Mouse (Mus musculus) left cerebral cortex, adult 9 months (tissue): ENCODE measurements around the gene Cpsf2.
"Not testable (repeated sequence)": the region's sequence is repeated elsewhere in the genome, so short reads cannot be mapped to it uniquely, and the experiment has no call there.

Experiments
- DNase-seq, 2 experiments: peaks; one replicate each; pipeline ENCODE4 v3.0.0; 2022; ENCODE audit warnings: low spot score in 2 of 2

The Cpsf2 gene

GRCm38 (mm10) chr12:101975601-101976571 is at the start of gene Cpsf2:
TSS of gene Cpsf2 (plus strand) at chr12:101975988.
- DNase-seq, result peak; percentile 53 to 83

GRCm38 (mm10) chr12:101928423-101928822 is 47.4 kb upstream of the Cpsf2 start:
- no peak for DNase-seq

- DNase-seq, result peak in 1 of 2 experiments; percentile 23
Observed at GRCm38 (mm10) chr12:101935223-101935622, 40.6 kb upstream of the Cpsf2 start.

- no peak for DNase-seq
Observed at GRCm38 (mm10) chr12:101937572-101937971, 38.2 kb upstream of the Cpsf2 start.

GRCm38 (mm10) chr12:101947986-101948385 is 27.8 kb upstream of the Cpsf2 start:
- peak in 1 of 2 experiments; percentile 22 for DNase-seq

GRCm38 (mm10) chr12:101948801-101949200 is 27.0 kb upstream of the Cpsf2 start:
- no peak for DNase-seq

- DNase-seq, result not testable (repeated sequence)
Observed at GRCm38 (mm10) chr12:101955821-101956220, 20.0 kb upstream of the Cpsf2 start.

GRCm38 (mm10) chr12:101957079-101957941 is 18.5 kb upstream of the Cpsf2 start:
- no peak for DNase-seq

GRCm38 (mm10) chr12:101957942-101958544 is 17.7 kb upstream of the Cpsf2 start, which contains the start of gene Atxn3:
TSS of gene Atxn3 (minus strand) at chr12:101958246.
- peak; percentile 86 to 97 for DNase-seq

- no peak for DNase-seq
Observed at GRCm38 (mm10) chr12:101958556-101958955, 17.2 kb upstream of the Cpsf2 start.

GRCm38 (mm10) chr12:101958960-101959780 is 16.6 kb upstream of the Cpsf2 start:
- DNase-seq, result not testable (repeated sequence)

GRCm38 (mm10) chr12:101971311-101971710 is 4.5 kb upstream of the Cpsf2 start:
- DNase-seq, result no peak

- DNase-seq, result no peak
Observed at GRCm38 (mm10) chr12:101972230-101972629, 3.6 kb upstream of the Cpsf2 start.

GRCm38 (mm10) chr12:101974571-101974970 is 1.2 kb upstream of the Cpsf2 start:
- DNase-seq, result no peak

- no peak for DNase-seq
Observed at GRCm38 (mm10) chr12:101975167-101975600, 604 bp upstream of the Cpsf2 start.

GRCm38 (mm10) chr12:101976651-101977403 is 1.0 kb downstream of the Cpsf2 start:
- DNase-seq, result no peak

- no peak for DNase-seq
Observed at GRCm38 (mm10) chr12:101977404-101977915, 1.7 kb downstream of the Cpsf2 start.

- DNase-seq, result no peak
Observed at GRCm38 (mm10) chr12:101978162-101978561, 2.4 kb downstream of the Cpsf2 start.

GRCm38 (mm10) chr12:101978588-101978987 is 2.8 kb downstream of the Cpsf2 start:
- DNase-seq, result no peak
